Mouse (Mus musculus) spleen, adult 18-20 months (tissue): Measurements from ENCODE around the gene Iqgap1.

ENCODE experiments used
- DNase-seq, 2 experiments: peaks; one replicate each; pipeline ENCODE4 v3.0.0; 2022; ENCODE audit warnings: mixed read lengths in 2 of 2

Gene Iqgap1

GRCm38 (mm10) chr7:80843176-80843575 is 17.4 kb upstream of the Iqgap1 start:
- no peak for DNase-seq

- no peak for DNase-seq
Observed at GRCm38 (mm10) chr7:80842132-80842531, 16.4 kb upstream of the Iqgap1 start.

GRCm38 (mm10) chr7:80840937-80841336 is 15.2 kb upstream of the Iqgap1 start:
- DNase-seq, result no peak

- DNase-seq, result no peak
Observed at GRCm38 (mm10) chr7:80840241-80840640, 14.5 kb upstream of the Iqgap1 start.

- DNase-seq, result no peak
Observed at GRCm38 (mm10) chr7:80839755-80840154, 14.0 kb upstream of the Iqgap1 start.

- no peak for DNase-seq
Observed at GRCm38 (mm10) chr7:80838247-80838646, 12.5 kb upstream of the Iqgap1 start.

GRCm38 (mm10) chr7:80837736-80838135 is 12.0 kb upstream of the Iqgap1 start:
- no peak for DNase-seq

- no peak for DNase-seq
Observed at GRCm38 (mm10) chr7:80835984-80836652, 10.3 kb upstream of the Iqgap1 start.

- DNase-seq, result no peak
Observed at GRCm38 (mm10) chr7:80833651-80834532, 8.1 kb upstream of the Iqgap1 start.

GRCm38 (mm10) chr7:80832996-80833650 is 7.3 kb upstream of the Iqgap1 start:
- DNase-seq, result peak in 1 of 2 experiments; percentile 29

- peak; percentile 61 to 69 for DNase-seq
Observed at GRCm38 (mm10) chr7:80832191-80832590, 6.4 kb upstream of the Iqgap1 start.

GRCm38 (mm10) chr7:80830193-80830803 is 4.5 kb upstream of the Iqgap1 start:
- DNase-seq, result peak in 1 of 2 experiments; percentile 20

- no peak for DNase-seq
Observed at GRCm38 (mm10) chr7:80828146-80828860, 2.5 kb upstream of the Iqgap1 start.

- DNase-seq, result no peak
Observed at GRCm38 (mm10) chr7:80823875-80824682, 1.7 kb downstream of the Iqgap1 start.

GRCm38 (mm10) chr7:80823267-80823666 is 2.5 kb downstream of the Iqgap1 start:
- no peak for DNase-seq

GRCm38 (mm10) chr7:80820838-80821237 is 4.9 kb downstream of the Iqgap1 start:
- DNase-seq, result no peak

GRCm38 (mm10) chr7:80816641-80817040 is 9.1 kb downstream of the Iqgap1 start:
- no peak for DNase-seq

GRCm38 (mm10) chr7:80813397-80813796 is 12.4 kb downstream of the Iqgap1 start:
- DNase-seq, result no peak

- DNase-seq, result no peak
Observed at GRCm38 (mm10) chr7:80806331-80806730, 19.4 kb downstream of the Iqgap1 start.

GRCm38 (mm10) chr7:80803173-80803872 is 22.5 kb downstream of the Iqgap1 start:
- DNase-seq, result peak; percentile 92 to 94
